Mouse (Mus musculus): ENCODE measurements at regions not wholly inside any gene's neighbourhood (a gene's known extent, or its start where the extent isn't known, plus 50 kb on each side); places are given as distances from the start of the nearest gene placed in this dataset.

DNA sequence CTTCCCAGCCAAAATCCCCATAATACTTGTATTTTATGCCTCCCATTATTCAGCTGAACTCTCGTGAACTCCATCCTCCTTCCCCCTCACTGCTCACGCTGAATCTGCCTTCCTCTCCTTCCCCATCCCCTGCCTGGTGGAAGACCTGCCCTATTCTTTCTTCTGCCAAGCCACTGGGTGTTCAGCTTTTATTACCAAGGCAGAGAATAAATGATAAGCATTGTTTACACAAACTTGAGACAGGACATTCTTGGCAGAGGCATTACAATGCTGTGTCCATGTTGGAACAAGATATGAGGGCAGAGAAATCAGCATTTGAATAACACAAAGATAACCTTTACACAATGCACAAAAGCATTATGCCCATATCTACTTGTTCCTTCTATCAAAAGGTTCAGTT, 80.2 kb downstream of the Dhrs2 start:
- no peak for DNase-seq

- DNase-seq = no peak
Measured at GRCm38 (mm10) chr14:55313615-55314014, 91.8 kb downstream of the Dhrs2 start.

DNA sequence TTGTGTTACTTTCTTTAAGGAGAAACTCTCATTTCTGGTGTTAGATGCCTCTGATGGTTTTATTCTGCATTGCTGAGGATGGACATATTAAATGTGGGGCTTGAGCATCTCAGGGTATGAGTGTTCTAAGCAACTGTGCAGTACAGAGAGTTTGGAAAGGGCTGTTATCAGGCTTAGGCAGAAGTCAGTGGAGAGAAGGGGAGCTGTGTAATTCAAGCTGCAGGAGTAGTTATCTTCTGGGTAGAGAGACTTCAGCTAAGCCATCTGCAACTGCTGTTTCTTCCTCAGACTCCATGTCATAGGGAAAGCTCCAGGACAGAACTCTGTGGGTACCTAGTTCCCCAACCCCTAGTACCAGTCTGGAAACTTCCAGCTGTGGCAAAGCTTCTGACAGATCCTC, 102.1 kb downstream of the Dhrs2 start:
- no peak for DNase-seq

- no peak for DNase-seq
Measured at GRCm38 (mm10) chr14:55324335-55324734, 102.5 kb downstream of the Dhrs2 start.

- no peak for DNase-seq
Measured at GRCm38 (mm10) chr14:55333812-55334211, 112.0 kb downstream of the Dhrs2 start.

DNA sequence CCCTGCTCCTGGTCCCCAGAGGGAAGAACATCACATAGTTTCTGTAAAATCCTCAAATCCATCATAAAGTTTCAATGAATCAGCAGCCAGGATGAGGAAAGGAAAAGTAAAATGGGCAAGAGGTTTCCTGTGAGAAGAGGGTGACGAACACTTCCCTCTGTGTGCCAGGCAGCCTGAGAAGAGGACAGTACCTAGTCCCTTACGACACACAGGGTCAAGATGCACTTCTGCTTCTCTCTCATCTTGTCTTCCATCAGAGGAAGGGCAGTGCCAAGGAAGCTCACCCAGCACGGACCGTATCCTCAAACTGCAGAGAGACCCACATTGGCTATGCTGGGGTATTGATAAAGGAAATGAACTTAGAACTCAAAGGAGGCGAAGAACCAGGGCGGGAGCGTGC, 112.5 kb downstream of the Dhrs2 start:
- no peak for DNase-seq

GRCm38 (mm10) chr14:55335586-55335985, 113.8 kb downstream of the Dhrs2 start:
- no peak for DNase-seq

DNA sequence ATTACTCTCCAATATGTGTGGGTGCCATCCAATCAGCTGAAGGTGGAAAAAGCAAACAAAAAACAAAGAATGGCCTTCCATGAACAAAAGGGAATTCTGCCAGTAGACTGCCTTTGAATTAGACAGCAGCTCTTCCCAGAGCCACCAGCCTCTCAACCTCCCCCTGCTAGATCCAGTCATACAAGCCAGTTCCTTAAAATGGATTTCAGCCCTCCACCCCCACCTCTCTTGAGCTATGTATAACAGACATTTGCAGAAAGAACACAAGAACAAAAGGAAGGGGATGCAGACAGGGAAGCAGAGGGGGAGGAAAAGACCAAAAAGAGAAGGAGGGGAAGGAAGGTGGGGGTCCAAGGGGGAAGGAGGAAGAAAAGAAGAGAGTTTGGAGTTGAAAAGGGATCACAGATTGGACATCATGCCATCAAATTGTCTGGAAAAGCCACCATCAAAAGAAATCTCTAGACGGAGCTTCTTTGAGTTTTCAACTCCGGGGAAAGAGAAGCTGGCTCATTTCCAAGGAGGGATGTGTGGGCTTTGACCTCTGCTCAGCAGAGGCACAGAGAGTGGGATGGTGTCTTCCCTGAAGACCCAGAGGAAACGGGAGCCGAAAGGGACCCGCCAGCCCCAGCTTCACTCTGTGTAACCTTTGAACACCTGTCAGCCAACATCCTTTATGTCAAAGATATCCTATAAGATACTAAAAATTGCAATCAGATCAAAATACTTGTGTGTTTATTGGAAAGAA, 114.8 kb downstream of the Dhrs2 start:
- DNase-seq = peak in 1 of 2 experiments; percentile 7

DNA sequence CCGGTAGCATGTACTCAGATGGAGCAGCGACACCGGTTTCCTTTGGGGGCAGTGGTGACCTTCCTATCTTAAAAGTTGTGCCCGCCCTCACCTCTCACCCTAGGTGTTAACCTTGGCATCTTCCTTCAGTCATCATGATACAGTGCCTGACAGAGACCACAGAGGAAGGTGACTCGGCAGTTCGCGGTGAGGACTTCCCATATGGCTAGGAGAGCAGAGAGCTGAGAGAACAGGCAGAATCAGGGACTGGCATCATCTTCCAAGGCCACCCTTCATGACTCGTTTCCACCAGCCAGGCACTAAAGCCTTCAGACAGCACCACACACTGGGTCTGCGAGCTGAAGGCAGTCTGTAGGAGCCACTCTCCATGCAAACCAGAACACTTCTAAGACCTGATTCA, 116.2 kb downstream of the Dhrs2 start:
- DNase-seq = no peak

DNA sequence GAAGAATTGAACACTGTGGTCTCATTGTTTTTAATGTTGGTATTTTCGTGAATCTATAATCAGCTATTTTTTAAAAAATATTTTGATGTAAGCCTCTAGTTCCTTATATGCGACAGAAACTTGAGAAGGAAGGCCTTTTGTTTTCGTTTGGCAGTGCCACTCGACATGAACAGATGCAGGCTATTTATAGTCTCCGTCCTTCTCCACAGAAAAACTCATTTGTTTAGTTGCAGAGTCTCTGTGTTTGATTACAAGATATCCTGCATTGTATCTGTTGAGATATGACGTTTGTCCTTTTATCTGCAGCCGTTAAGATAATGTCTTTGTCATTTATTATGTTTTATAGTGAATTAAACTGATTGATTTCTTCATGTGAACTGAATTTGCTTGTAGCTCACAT, 116.7 kb downstream of the Dhrs2 start:
- DNase-seq = no peak

DNA sequence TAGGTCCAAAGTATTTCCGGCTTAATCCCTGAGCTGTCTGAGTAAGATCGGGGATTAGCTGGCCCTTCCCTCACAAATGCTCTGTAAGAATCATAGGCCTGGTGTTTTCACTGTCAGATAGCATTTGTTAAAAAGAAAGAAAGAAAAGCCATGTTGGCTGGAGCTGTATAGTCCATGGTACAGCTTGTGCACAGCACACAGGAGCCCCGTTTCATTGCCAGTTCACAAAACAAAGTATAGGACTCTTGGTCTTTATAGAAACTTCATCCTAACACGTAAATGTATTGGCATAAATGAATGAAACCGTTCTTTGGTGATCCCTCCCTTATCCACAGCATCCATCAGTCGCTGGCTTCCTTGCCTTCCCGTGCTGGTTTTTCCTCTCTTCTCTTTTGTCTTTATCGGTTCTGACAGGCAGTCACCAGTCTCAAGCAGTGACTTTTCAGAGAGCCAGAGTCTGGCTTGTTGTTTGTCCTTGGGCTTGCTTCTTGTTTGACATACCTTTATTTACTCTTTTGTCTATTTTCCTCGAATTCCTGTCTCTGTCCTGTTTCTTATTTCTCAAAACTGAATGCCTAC, 117.3 kb downstream of the Dhrs2 start:
- no peak for DNase-seq

- no peak for DNase-seq
Measured at GRCm38 (mm10) chr14:55343341-55343740, 121.5 kb downstream of the Dhrs2 start.

DNA sequence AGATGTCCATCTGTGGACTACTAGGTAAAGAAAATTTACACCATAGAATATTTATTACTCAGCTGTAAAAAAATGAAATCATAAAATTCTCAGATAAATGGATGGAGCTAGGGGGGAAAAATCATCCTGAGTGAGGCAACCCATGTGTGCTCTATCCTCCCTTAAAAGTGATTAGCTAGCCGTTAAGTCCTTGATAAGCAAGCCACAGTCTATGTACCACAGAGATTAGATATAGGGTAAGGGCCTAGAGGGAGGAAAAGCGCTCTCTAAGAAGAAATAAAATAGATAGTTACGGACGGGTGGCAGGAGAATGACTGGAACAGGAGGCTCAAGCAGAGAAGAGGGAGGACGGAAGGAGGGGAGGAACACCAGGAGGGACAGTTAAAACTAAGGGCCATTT, 122.1 kb downstream of the Dhrs2 start:
- no peak for DNase-seq

DNA sequence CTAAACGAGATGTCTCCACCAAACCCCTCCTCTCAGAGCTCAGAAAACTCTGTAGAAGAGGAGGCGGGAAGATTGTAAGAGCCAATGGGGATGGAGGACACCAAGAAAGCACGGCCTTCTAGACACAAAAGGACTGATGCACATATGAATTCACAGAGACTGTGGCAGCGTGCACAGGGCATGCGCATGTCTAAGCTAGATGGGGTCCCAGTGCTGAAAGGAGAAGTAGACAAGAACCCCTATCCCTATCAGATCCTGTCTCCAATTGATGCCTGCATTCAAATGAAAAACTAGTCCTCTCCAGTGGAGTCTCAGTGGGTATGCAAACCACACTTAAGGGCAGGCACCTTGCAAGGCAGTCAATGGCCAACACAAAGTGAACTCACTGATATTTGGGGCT, 123.3 kb downstream of the Dhrs2 start:
- no peak for DNase-seq

GRCm38 (mm10) chr14:55348098-55348497, 126.3 kb downstream of the Dhrs2 start:
- no peak for DNase-seq

GRCm38 (mm10) chr14:55357258-55357657, 121.3 kb upstream of the Dhrs4 start:
- no peak for DNase-seq

DNA sequence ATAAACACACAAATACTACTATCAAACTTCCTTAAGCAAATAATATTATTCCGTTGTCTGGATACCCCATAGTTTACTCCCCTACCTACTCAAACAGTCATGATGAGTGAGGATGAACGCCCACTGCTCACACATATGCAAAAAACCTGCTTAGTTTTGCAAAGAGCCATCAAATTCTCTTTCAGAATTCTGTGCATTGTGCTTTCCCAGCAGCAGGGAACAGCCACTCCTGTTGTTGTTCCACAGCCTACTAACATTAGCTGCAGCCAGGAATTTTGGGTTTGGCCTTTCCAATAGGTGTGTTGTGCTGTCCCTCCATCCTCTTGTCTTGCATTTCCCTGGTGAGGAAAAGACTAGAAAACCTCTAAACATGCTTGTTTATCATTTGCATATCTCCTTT, 120.1 kb upstream of the Dhrs4 start:
- no peak for DNase-seq

- no peak for DNase-seq
Measured at GRCm38 (mm10) chr14:55362316-55362715, 116.2 kb upstream of the Dhrs4 start.

DNA sequence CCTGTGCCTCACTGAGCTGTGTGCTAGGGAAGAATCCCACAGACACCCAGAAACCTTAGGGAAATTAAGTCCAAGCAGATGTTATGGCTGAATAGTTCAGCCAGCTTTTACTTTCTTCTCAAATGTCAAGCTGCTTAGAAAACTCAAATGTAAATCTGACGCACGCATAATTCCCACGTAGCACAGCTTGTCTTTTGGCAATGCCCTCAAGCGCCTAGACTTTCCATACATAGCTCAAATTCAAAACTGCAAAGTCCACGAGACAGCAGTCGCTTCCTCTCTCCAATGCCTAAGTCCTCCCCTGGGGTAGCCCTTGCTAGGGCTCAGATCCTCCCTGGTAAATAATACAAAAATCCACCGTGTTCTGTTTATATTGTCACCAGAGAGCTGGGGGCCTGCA, 115.8 kb upstream of the Dhrs4 start:
- no peak for DNase-seq

DNA sequence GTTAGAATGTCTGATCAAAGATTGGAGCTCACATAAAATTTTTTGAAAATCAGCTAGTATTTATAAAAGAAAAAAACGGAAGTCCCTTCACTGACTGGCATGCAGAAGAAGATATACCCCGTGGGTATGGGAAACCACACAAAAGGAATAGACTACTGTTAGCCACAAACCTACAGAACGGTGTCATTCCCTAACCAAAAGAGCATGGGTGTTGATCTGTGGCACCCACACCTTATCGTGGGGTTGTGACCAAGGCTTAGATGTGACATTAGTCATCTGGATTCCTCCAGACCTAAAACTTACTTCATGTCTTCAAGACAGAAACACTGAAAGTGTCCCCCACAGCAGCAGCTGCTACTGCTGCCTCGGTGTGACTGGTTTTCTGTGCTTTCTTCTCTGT, 108.2 kb upstream of the Dhrs4 start:
- no peak for DNase-seq

DNA sequence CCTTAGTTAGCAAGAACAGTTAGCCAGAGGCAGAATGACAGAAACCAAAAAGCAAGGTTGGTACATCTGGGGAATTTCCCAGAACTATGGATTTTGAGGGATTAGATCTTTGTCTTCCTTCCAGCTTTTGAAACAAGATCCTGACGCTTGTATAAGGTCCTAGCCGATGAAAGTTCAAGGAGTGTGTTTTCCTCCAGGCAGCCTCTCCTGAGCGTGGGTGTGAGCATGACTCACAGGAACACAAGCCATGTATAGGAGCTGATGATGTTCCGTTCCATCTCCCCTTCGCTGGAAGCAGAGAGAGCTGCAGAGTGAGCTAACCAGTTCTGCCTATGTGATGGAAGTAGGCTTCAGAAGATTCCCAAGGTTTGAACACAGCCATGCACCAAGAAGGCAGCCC, 105.6 kb upstream of the Dhrs4 start:
- DNase-seq = no peak

DNA sequence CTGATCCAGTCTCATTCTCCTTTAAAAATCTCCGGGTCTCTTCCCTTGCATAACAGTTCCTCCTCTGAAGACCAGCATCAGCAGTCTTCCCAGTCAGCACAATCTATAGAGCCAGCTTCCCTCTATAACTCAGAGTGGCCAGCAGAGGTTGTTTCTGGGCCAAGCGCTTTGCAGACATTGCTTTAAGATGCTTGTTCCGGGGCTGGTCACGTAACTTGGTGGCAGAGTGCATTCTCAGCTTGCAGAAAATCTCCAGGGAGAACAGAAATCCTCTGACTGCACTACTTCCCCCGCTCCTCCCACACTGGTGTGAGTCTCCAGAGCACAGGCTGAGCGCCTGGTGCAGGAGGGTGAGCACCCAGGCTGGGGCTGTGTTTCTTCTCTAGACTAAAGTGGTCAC, 91.8 kb upstream of the Dhrs4 start:
- DNase-seq = peak; percentile 1 to 11

DNA sequence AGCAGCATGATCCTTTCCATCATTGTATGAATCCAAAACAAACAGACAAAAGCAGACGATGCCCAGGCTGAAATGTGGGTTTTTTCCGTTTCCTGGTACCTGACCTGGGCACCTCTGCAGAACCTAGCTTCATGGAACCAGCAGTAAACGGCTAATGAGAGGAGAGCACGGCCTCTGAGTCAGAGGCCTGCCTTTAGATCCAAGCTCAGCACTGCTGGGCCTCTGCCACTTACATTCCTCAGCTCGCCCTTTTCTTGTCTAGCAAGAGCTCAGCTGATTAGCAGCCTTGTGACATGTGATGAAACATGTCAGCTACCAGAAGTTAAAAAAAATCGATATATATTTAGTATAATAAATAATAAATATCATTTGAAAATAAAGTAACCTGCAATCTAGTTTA, 91.2 kb upstream of the Dhrs4 start:
- DNase-seq = no peak

GRCm38 (mm10) chr14:55392390-55392789, 86.2 kb upstream of the Dhrs4 start:
- no peak for DNase-seq

DNA sequence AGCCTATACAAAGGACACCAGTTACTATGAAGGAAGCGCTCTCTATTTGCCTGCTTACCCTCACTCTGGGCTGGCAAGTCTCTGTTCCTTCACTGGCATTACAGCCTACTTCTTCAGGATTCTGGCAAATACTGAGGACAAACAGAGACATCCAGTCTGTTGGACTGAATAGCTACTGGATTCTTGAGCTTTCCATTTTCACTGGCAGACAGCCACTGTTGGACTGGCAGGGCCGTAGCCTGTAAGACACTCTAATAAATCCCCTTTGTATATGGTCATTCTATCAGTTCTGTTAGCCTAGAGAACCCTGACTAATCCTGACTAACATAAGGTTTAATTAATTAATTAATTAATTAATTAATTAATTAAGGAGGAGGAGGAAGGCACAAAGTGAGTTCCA, 72.4 kb upstream of the Dhrs4 start:
- no peak for DNase-seq
